Mouse (Mus musculus) adrenal gland, postnatal 0 days (tissue): ENCODE data around the gene Stxbp2. TPM values are rescaled to one million over a fixed set of nuclear protein-coding genes. Genes with fewer than 3 reads are reported as not detected.

Experiments used
- polyA plus RNA-seq: library from polyadenylated mRNA; unstranded; fragments of >200 nt; fragmentation: Nextera tagmentation; extraction: Ambion mirVana; gene quantifications from 2 replicates; pipeline ENCODE4 v1.2.1, GENCODE M21; 2015

The Stxbp2 gene
- 40.3 and 82.1 TPM in 2 replicates for polyA plus RNA-seq

DNA sequence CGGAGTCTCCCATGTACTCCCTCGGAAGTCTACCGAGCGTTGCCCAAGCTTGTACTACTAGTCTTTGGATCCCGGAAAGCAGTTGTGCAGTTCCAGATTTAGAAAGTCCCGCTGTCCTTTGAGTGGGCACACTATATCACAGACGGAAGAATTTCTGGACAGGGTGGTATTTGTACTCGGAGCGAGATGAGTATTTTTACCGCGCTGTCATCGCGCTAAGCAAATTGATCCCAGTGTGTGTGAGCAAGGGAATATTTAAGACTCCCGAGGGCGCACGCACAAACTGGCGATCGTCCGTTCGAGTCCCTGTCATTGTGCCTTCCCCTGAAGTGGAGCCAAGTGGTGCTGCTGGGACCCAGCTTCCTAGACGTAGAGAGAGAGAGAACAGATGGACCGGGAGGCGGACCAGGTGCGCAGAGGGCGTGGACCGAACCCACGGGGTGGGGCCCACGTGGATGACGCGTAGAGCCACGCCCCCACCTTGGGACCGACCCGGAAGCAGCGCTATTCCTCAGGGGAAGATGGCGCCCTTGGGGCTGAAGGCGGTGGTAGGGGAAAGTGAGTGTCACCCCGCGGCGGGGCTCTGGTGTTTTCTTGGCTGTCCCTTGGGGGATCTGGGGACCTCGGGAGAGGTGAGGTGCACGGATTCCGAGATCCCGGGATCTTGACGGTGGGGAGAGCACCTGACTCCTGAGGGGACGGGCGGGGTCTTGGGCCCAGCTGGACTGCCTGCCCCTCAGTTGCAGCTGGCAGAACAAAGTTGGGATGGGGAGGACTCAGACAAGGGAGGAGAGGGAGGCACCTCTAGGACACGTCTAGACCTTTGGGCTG, at the start of gene Stxbp2:
TSS of gene Stxbp2 (plus strand) at position 309 of the 831 bp plus-strand sequence.

DNA sequence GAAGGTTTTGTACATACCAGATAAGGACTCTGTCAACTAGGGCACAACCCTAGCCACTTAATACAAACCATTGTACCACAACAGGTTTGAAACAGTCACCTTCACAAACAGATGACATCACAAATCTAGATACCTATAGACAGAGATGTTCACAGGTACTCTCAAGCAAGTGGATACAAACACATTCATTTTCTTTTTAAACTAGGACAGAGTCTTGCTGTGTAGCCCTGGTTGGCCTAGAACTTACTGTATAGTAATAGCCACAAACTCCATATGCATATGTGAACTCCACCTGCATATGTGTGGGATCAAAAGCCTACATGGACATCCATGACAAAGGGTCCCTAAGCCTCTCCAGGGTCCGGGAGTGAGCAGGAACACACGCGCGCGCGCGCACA, 43.8 kb upstream of the Stxbp2 start, which contains the start of gene Camsap3:
TSS of gene Camsap3 (plus strand) at position 301 of the 398 bp plus-strand sequence.

DNA sequence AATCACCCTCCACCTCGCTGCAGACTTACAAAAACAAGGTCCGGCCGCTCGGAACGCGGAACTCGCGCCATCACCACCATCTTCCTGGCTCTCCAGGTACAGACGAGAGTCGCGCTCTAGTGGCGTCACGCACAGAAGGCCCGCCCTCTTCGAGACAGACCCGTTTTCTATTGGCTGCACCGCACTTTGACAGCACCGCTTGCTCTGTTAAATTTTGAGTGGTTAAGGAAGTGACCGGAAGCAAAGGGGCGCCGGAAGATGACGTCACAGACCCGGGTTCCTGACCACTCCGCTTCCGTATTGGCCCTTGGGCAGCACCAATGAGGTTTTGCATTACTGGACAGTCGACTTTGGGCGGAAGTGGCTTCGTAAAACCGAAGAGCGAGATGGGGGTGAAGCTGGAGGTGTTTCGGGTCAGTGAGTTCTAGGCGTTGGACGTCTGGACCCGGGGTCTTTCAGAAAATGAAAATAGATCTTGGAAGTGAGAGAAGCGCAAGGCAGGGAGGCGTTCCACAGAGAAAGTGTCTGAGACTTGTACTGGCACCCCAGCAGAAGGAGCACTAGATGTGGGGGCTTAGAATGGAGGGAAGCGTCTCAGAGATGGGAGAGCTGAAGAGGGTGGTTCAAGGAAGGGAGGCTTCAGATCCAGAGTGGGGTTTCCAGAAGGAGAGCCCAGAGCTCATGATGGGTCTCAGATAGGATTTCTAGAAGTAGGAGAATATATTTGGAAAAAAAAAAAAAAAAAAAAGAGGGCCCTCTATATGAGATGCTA, 9.4 kb upstream of the Stxbp2 start, which contains the start of the genes Xab2 and Pet100:
TSS of gene Xab2 (minus strand) at position 118 of the 772 bp plus-strand sequence.
TSS of gene Pet100 (plus strand) at position 350 of the 772 bp plus-strand sequence.

DNA sequence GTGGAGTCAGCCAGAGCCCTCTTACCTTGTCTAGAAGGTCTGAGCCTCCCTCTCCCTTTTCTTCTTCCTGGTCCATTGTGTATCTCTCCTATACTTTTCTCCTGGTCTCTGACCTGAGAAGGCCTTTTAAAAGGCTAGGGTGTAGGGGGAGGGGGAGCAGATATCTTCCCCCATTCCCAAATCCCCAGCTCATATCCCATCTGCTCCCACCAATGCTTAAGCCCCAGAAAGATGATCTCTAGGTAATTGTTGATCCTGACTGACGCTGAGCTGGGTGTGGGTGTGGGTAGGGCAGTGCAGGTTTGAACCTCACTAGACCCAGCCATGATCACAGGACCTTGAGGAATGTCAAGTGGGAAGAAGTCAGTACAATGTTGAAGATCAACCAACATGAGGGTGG, 5.3 kb upstream of the Stxbp2 start, which contains the start of gene Pcp2:
TSS of gene Pcp2 (minus strand) at position 101 of the 400 bp plus-strand sequence.

GRCm38 (mm10) chr8:3655526-3655925, 24.8 kb downstream of the Stxbp2 start, which contains the start of gene Retn:
Gene Retn (plus strand): TSS chr8:3655770.

DNA sequence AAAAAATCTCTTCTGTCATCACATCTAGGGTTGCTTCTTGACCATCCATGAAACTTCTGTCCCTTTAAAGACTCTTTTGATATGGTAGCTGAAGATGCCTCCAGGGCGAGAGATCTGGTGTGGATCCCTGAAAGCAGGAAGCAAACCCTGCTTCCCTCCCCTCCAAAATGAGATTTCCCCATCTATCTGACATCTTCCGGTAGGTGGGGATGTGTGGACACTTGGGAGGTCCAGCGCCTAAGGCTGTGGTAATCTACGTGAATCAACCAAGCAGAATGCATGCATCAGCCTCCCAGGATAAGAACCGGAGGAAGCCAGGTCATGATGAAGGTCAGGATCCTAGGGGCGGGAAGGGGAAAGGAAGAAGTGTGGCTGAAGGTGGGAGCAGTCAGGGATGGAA, 34.8 kb downstream of the Stxbp2 start, which contains the start of gene Mcemp1:
TSS of gene Mcemp1 (plus strand) at position 248 of the 400 bp plus-strand sequence.

GRCm38 (mm10) chr8:3671980-3672491, 41.3 kb downstream of the Stxbp2 start, which contains the start of gene Fcor:
Gene Fcor (minus strand): TSS chr8:3672362.

DNA sequence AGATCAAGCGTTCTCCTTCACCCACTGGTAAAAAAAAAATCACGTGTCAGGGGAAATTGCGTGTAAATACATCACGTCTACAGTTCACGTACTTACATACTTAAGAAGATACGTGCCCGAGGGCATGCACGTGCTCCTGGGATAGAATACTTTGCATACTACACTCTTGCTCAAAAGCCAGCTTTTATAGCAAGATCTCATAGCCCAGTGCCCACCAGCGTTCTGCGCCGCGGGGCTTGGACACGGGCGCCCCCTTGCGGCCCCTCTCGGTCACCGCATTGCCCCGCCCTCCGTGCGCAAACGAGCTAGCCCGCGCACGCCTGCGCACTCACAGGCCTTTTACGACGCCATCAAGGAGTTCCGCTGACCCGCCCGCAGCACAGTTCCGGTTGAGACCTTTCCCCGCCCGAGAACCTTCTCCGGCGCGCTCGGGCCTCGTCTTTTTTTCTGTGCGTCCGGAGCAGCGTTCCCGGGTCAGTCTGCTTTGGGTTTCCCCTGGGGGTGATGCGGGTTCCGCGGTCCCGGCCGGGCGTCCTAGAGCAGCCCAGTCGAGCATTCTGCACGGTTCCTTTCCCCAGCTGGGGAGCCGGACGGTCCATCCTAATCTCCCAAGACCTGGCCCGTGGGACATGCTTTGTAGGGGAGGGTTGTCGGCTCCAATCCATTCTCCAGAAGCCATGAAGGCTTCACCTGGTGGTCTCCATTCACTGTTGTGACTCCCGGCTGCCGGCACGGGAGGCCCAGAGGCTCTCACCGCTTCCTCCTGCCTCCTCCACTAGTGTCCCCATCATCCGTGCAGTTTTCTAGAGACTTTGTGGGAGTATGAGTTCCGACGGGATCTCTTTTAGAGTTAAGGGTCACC, 45.6 kb downstream of the Stxbp2 start, which contains the start of gene Trappc5:
TSS of gene Trappc5 (plus strand) at position 169 of the 862 bp plus-strand sequence.

Other genes starting within 250 kb of the Stxbp2 start
- gene Arhgef18, start 237.9 kb upstream of the Stxbp2 start, polyA plus RNA-seq = 4.2 and 6.0 TPM in 2 replicates
- 5.8 and 11.0 TPM in 2 replicates for gene Pex11g, start 163.3 kb upstream of the Stxbp2 start, polyA plus RNA-seq
- 0.14 TPM in 1 of 2 replicates, not detected in the other for gene Tex45, start 160.1 kb upstream of the Stxbp2 start, polyA plus RNA-seq
- gene Zfp358, start 137.8 kb upstream of the Stxbp2 start, polyA plus RNA-seq = 28.0 and 29.2 TPM in 2 replicates
- gene Mcoln1, start 130.5 kb upstream of the Stxbp2 start, polyA plus RNA-seq = 42.7 and 55.1 TPM in 2 replicates
- 18.1 and 21.1 TPM in 2 replicates for gene Pnpla6, start 115.6 kb upstream of the Stxbp2 start, polyA plus RNA-seq
- 0.68 and 1.5 TPM in 2 replicates for gene C330021F23Rik, start 63.0 kb upstream of the Stxbp2 start, polyA plus RNA-seq
- gene Camsap3, start 43.7 kb upstream of the Stxbp2 start, polyA plus RNA-seq = 2.9 and 8.1 TPM in 2 replicates
- gene Xab2, start 9.6 kb upstream of the Stxbp2 start, polyA plus RNA-seq = 26.3 and 31.5 TPM in 2 replicates
- gene Pet100, start 9.4 kb upstream of the Stxbp2 start, polyA plus RNA-seq = 267 and 643 TPM in 2 replicates
- gene Pcp2, start 5.4 kb upstream of the Stxbp2 start, polyA plus RNA-seq = 0.17 TPM in 1 of 2 replicates, not detected in the other
- 1.4 TPM in 1 of 2 replicates, not detected in the other for gene Retn, start 24.8 kb downstream of the Stxbp2 start, polyA plus RNA-seq
- gene Mcemp1, start 34.8 kb downstream of the Stxbp2 start, polyA plus RNA-seq = 0.98 and 1.4 TPM in 2 replicates
- 6.3 and 6.8 TPM in 2 replicates for gene Fcor, start 41.4 kb downstream of the Stxbp2 start, polyA plus RNA-seq
- gene Trappc5, start 45.3 kb downstream of the Stxbp2 start, polyA plus RNA-seq = 26.5 and 28.8 TPM in 2 replicates
- 0.19 TPM in 1 of 2 replicates, not detected in the other for gene Fcer2a, start 63.2 kb downstream of the Stxbp2 start, polyA plus RNA-seq
- gene Clec4g, start 89.7 kb downstream of the Stxbp2 start, polyA plus RNA-seq = 0.39 and 0.68 TPM in 2 replicates
- 0.24 and 0.41 TPM in 2 replicates for gene Cd209a, start 118.0 kb downstream of the Stxbp2 start, polyA plus RNA-seq
- gene Cd209e, start 223.4 kb downstream of the Stxbp2 start, polyA plus RNA-seq = not detected in 2 replicates
- not detected in 2 replicates for gene Cd209d, start 247.6 kb downstream of the Stxbp2 start, polyA plus RNA-seq